Mouse (Mus musculus) granulocyte monocyte progenitor cell, adult 5-6 weeks (primary cell): ENCODE measurements at regions not wholly inside any gene's neighbourhood (a gene's known extent, or its start where the extent isn't known, plus 50 kb on each side); places are given as distances from the start of the nearest gene placed in this dataset.
A peak's percentile ranks its signal among the peaks of the same experiment; 100 is the strongest.

Experiments used
- ATAC-seq: replicated peaks from 2 replicates; pipeline ENCODE4 v1.8.0; 2016; ENCODE audit warnings: mild to moderate bottlenecking, moderate TSS enrichment, inconsistent platforms; ENCODE audit not compliant: poor library complexity, severe bottlenecking

GRCm38 (mm10) chr7:111345117-111345516 lies 262.3 kb upstream of the Eif4g2 start:
- ATAC-seq: no peak

- ATAC-seq: no peak
Measured at GRCm38 (mm10) chr7:111337053-111337452, 254.2 kb upstream of the Eif4g2 start.

- ATAC-seq: no peak
Measured at GRCm38 (mm10) chr7:111322901-111323300, 240.1 kb upstream of the Eif4g2 start.

- no peak for ATAC-seq
Measured at GRCm38 (mm10) chr7:111319917-111320316, 237.1 kb upstream of the Eif4g2 start.

GRCm38 (mm10) chr7:111316479-111316990 lies 233.7 kb upstream of the Eif4g2 start:
- no peak for ATAC-seq

- ATAC-seq: no peak
Measured at GRCm38 (mm10) chr7:111313921-111314320, 231.1 kb upstream of the Eif4g2 start.

GRCm38 (mm10) chr7:111305196-111305595 lies 222.4 kb upstream of the Eif4g2 start:
- ATAC-seq: peak; percentile 42; the same call in 1 of the 2 replicates

- ATAC-seq: no peak
Measured at GRCm38 (mm10) chr7:111301791-111302488, 219.1 kb upstream of the Eif4g2 start.

- no peak for ATAC-seq
Measured at GRCm38 (mm10) chr7:111297174-111297902, 214.5 kb upstream of the Eif4g2 start.

GRCm38 (mm10) chr7:111283411-111283955 lies 200.7 kb upstream of the Eif4g2 start:
- ATAC-seq: no peak

- no peak for ATAC-seq
Measured at GRCm38 (mm10) chr7:111282314-111282713, 199.5 kb upstream of the Eif4g2 start.

- peak; percentile 95 for ATAC-seq
Measured at GRCm38 (mm10) chr7:111277703-111278102, 194.9 kb upstream of the Eif4g2 start.

GRCm38 (mm10) chr7:111273839-111274238 lies 191.0 kb upstream of the Eif4g2 start:
- no peak for ATAC-seq

- no peak for ATAC-seq
Measured at GRCm38 (mm10) chr7:111270874-111271273, 188.0 kb upstream of the Eif4g2 start.

- peak; percentile 70 for ATAC-seq
Measured at GRCm38 (mm10) chr7:111268197-111268596, 185.4 kb upstream of the Eif4g2 start.

GRCm38 (mm10) chr7:111263302-111263701 lies 180.5 kb upstream of the Eif4g2 start:
- ATAC-seq: no peak

GRCm38 (mm10) chr7:111259630-111260574 lies 177.1 kb upstream of the Eif4g2 start:
- no peak for ATAC-seq

GRCm38 (mm10) chr7:111257842-111258241 lies 175.0 kb upstream of the Eif4g2 start:
- ATAC-seq: no peak

GRCm38 (mm10) chr7:111256199-111256598 lies 173.4 kb upstream of the Eif4g2 start:
- ATAC-seq: 0 out of 2 replicates have a peak, but pooled peaks have one; percentile 30

GRCm38 (mm10) chr7:111249606-111250005 lies 166.8 kb upstream of the Eif4g2 start:
- peak; percentile 98 for ATAC-seq
